Mouse (Mus musculus): ENCODE results near the gene Fbf1.

DNA sequence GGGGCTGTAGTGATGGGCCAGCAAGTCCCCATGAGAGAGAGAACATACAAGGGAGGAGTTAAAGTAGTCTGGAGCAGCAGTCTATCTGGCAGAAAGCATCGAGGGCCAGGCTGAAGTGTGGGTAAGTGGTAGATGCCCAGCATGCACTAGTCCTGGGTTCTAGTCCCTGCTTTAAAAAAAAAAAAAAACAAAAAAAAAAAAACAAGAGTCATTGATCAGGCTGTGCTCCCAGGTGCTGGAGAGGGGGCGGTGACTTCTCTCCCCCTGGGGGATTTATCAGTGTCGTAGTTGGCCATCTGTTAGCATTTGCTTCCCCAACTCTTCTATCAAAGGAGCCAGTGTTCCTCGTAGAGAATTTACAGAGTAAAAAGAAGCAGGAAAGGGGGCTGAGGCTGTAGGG lies 38.7 kb upstream of the Fbf1 start:
- no peak for TF ChIP-seq CTCF (IDR thresholded peaks at IDR 0.05; ENCODE audit: insufficient read depth, low read depth, low read length)
- no peak for TF ChIP-seq POLR2A (IDR thresholded peaks at IDR 0.05; ENCODE audit: insufficient read depth, low read depth, low read length)
